Mouse (Mus musculus) limb, embryonic 14.5 days (tissue): ENCODE results near the gene Zfp689. TPM values are rescaled to one million over a fixed set of nuclear protein-coding genes. Genes with fewer than 3 reads are reported as not detected.

Experiments
- ATAC-seq: fragments of 200-750 bp; cut with Nextera tagmentation; 2 replicates; pipeline ENCODE4 v1.8.0; 2017; ENCODE audit warnings: low read depth, moderate number of reproducible peaks, moderate TSS enrichment; ENCODE audit not compliant: low FRiP score
- DNase-seq: peaks from one replicate; pipeline ENCODE4 v3.0.0-alpha.2; 2015; ENCODE audit warnings: low spot score
- H3K27ac ChIP-seq: fragments of 300-500 bp; sonication (generic); replicated peaks from 2 replicates; pipeline ENCODE4 v1.5.1; 2014; ENCODE audit warnings: low read depth, mild to moderate bottlenecking, low read length, moderate library complexity, mixed read lengths
- H3K27me3 ChIP-seq: fragments of 300-500 bp; sonication (generic); 2 replicates; pipeline ENCODE4 v1.6.1; 2014; ENCODE audit warnings: low read length, mixed read lengths; ENCODE audit not compliant: control insufficient read depth, insufficient read depth
- H3K36me3 ChIP-seq: fragments of 300-500 bp; sonication (generic); 2 replicates; pipeline ENCODE4 v1.6.1; 2014; ENCODE audit warnings: mild to moderate bottlenecking, low read length, moderate library complexity, mixed read lengths; ENCODE audit not compliant: control insufficient read depth, insufficient read depth
- H3K4me1 ChIP-seq: fragments of 300-500 bp; sonication (generic); 2 replicates; pipeline ENCODE4 v1.6.1; 2014; ENCODE audit warnings: antibody characterized with exemption, low read length, mixed read lengths; ENCODE audit not compliant: control insufficient read depth, insufficient read depth
- H3K4me2 ChIP-seq: fragments of 300-500 bp; sonication (generic); replicated peaks from 2 replicates; pipeline ENCODE4 v1.6.1; 2014; ENCODE audit warnings: low read depth, mild to moderate bottlenecking, low read length, moderate library complexity; ENCODE audit not compliant: severe bottlenecking
- H3K4me3 ChIP-seq: fragments of 300-500 bp; sonication (generic); replicated peaks from 2 replicates; pipeline ENCODE4 v1.5.1; 2014; ENCODE audit warnings: low read length
- H3K9ac ChIP-seq: fragments of 300-500 bp; sonication (generic); 2 replicates; pipeline ENCODE4 v1.6.1; 2014; ENCODE audit warnings: mild to moderate bottlenecking, low read depth, low read length, moderate library complexity; ENCODE audit not compliant: severe bottlenecking
- H3K9me3 ChIP-seq: fragments of 300-500 bp; sonication (generic); 2 replicates; pipeline ENCODE4 v1.6.1; 2016; ENCODE audit warnings: low read length; ENCODE audit not compliant: control insufficient read depth
- POLR2A ChIP-seq: fragments of 200-500 bp; IDR thresholded peaks from 2 replicates; pipeline ENCODE4 v1.8.0; 2012; ENCODE audit warnings: inconsistent platforms, mild to moderate bottlenecking, moderate library complexity, borderline replicate concordance; ENCODE audit not compliant: insufficient read depth, insufficient read length; ENCODE audit errors: extremely low read depth
- WGBS: fragments of 180-500 bp; shearing (Covaris S2); extraction: QIAGEN DNeasy Blood & Tissue Kit; methylation state at CpG from one replicate; pipeline ENCODE4 v1.1.7; 2014; 5-methylcytosine and 5-hydroxymethylcytosine counted together
- polyA plus RNA-seq, 2 experiments: library from polyadenylated mRNA; depleted of rRNA in 1 of 2; stranded (reverse) in 1 of 2; unstranded in 1 of 2; fragments of >200 nt; fragmentation: Nextera tagmentation in 1 of 2; extraction: Ambion mirVana in 1 of 2; gene quantifications; 2 replicates each; pipeline versions ENCODE4 v1.2.1 to v1.2.3; 2012 to 2014

The Zfp689 gene
- polyA plus RNA-seq, 2 experiments = 7.7 to 10.2 TPM

GRCm38 (mm10) chr7:127454905-127455304, 5.9 kb upstream of the Zfp689 start:
- Histone ChIP-seq H3K36me3 (peaks cover 46% of the 10 kb centered on the region), H3K9me3 (peaks cover 5% of the 10 kb centered on the region; the same call in 1 of the 2 replicates), H3K4me2 (no peak overlapping the region), H3K4me3 (no peak overlapping the region), H3K27ac (no peak overlapping the region), H3K9ac (no peak overlapping the region), H3K27me3 (no peaks in the 10 kb centered on the region), H3K4me1 (peaks cover 14% of the 10 kb centered on the region; the same call in 1 of the 2 replicates)
- no peak for ATAC-seq
- no peak for DNase-seq
- TF ChIP-seq POLR2A = no peak
- WGBS = 92% methylated on average over 7 of the region's 7 CpGs

GRCm38 (mm10) chr7:127453056-127453455, 4.1 kb upstream of the Zfp689 start:
- H3K9me3 ChIP-seq = peaks cover 5% of the 10 kb centered on the region; the same call in 1 of the 2 replicates
- ATAC-seq (no peak), DNase-seq (no peak)
- no peak for TF ChIP-seq POLR2A
- no peaks in the 10 kb centered on the region for H3K27me3 ChIP-seq
- H3K4me1 ChIP-seq = peaks cover 18% of the 10 kb centered on the region; the same call in 1 of the 2 replicates
- no peak overlapping the region for H3K4me3 ChIP-seq
- H3K9ac ChIP-seq = no peak overlapping the region
- WGBS = 92% methylated on average over 2 of the region's 2 CpGs
- peaks cover 36% of the 10 kb centered on the region for H3K36me3 ChIP-seq
- no peak overlapping the region for H3K4me2 ChIP-seq
- no peak overlapping the region for H3K27ac ChIP-seq

GRCm38 (mm10) chr7:127449966-127450365, 1.0 kb upstream of the Zfp689 start:
- peak overlapping the region; percentile 64 for H3K4me2 ChIP-seq
- no peak for DNase-seq
- H3K4me1 ChIP-seq = peaks cover 18% of the 10 kb centered on the region; the same call in 1 of the 2 replicates
- peaks cover 35% of the 10 kb centered on the region for H3K36me3 ChIP-seq
- H3K9ac ChIP-seq = no peak overlapping the region
- H3K27ac ChIP-seq = no peak overlapping the region
- 85% methylated on average over 7 of the region's 7 CpGs for WGBS
- ATAC-seq = no peak
- H3K9me3 ChIP-seq = no peaks in the 10 kb centered on the region
- no peaks in the 10 kb centered on the region for H3K27me3 ChIP-seq
- TF ChIP-seq POLR2A = no peak
- peak overlapping the region; percentile 65 for H3K4me3 ChIP-seq

- H3K4me2 ChIP-seq = no peak overlapping the region
- no peak overlapping the region for H3K9ac ChIP-seq
- no peak overlapping the region for H3K4me3 ChIP-seq
- 93% methylated on average over 20 of the region's 20 CpGs for WGBS
- no peak for DNase-seq
- no peaks in the 10 kb centered on the region for H3K27me3 ChIP-seq
- peaks cover 49% of the 10 kb centered on the region for H3K36me3 ChIP-seq
- ATAC-seq = no peak
- no peak for TF ChIP-seq POLR2A
- no peaks in the 10 kb centered on the region for H3K4me1 ChIP-seq
- H3K9me3 ChIP-seq = no peaks in the 10 kb centered on the region
- H3K27ac ChIP-seq = no peak overlapping the region
These were observed 5.0 kb downstream of the Zfp689 start for GRCm38 (mm10) chr7:127443976-127444375.

- Histone ChIP-seq H3K36me3 (peaks cover 7% of the 10 kb centered on the region), H3K4me1 (no peaks in the 10 kb centered on the region), H3K27ac (no peak overlapping the region), H3K4me3 (no peak overlapping the region), H3K27me3 (no peaks in the 10 kb centered on the region), H3K4me2 (no peak overlapping the region), H3K9me3 (peaks cover 5% of the 10 kb centered on the region; the same call in 1 of the 2 replicates), H3K9ac (no peak overlapping the region)
- ATAC-seq (no peak), DNase-seq (no peak)
- TF ChIP-seq POLR2A = no peak
- 80% methylated on average over 3 of the region's 3 CpGs for WGBS
These were observed 11.2 kb downstream of the Zfp689 start for GRCm38 (mm10) chr7:127437724-127438123.

- no peaks in the 10 kb centered on the region for H3K4me1 ChIP-seq
- no peak overlapping the region for H3K27ac ChIP-seq
- no peak overlapping the region for H3K4me2 ChIP-seq
- TF ChIP-seq POLR2A = no peak
- H3K27me3 ChIP-seq = no peaks in the 10 kb centered on the region
- WGBS = 90% methylated on average over 4 of the region's 4 CpGs
- no peak overlapping the region for H3K4me3 ChIP-seq
- H3K9me3 ChIP-seq = peaks cover 5% of the 10 kb centered on the region; the same call in 1 of the 2 replicates
- no peaks in the 10 kb centered on the region for H3K36me3 ChIP-seq
- H3K9ac ChIP-seq = no peak overlapping the region
- ATAC-seq (no peak), DNase-seq (no peak)
These were observed 13.8 kb downstream of the Zfp689 start for GRCm38 (mm10) chr7:127435206-127435605.
